Mouse (Mus musculus) cerebellum, adult 9-11 months (tissue): ENCODE measurements around the gene Ppm1b.

Source experiments
- DNase-seq: peaks from one replicate; pipeline ENCODE4 v3.0.0; 2022

Ppm1b gene

DNA sequence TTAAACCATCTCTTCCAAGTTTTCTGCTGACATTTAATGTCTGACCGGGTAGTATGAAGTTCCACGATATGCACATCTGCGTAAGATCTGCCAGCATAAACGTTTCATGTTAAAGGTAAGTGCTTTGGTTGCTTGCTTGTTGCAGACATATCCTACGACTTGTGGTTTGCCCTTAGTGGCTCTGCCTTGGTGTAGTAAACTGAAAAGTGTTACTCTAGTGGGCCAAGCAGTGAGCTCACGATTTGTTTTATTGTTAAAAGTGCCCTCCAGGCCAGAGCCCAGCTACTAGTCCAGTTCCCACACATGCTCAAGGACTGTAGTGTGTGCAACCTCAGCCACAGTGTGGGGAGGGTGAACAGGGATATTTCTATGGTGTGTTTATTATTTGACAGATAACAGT is 69.9 kb downstream of the Ppm1b start:
- DNase-seq, result no peak

DNA sequence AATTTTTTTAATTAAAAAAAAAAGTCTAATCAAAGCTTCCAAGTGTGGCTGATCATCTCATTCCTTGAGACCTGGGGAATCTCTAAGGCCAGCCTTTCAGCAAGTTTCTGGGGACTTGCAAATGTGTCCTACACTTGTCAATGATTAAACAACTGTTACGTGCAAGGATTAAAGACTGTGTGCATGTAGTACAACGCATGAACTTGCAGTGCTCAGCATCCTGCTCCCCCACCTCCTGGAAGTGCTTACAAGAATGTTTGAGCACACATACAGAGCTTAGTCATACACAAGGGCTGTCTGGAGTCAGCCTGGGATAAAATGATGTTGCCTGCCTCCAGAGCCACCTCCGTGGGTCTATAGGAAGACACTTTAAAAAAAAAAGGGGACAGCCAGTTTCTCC is 70.7 kb downstream of the Ppm1b start:
- DNase-seq, result no peak

DNA sequence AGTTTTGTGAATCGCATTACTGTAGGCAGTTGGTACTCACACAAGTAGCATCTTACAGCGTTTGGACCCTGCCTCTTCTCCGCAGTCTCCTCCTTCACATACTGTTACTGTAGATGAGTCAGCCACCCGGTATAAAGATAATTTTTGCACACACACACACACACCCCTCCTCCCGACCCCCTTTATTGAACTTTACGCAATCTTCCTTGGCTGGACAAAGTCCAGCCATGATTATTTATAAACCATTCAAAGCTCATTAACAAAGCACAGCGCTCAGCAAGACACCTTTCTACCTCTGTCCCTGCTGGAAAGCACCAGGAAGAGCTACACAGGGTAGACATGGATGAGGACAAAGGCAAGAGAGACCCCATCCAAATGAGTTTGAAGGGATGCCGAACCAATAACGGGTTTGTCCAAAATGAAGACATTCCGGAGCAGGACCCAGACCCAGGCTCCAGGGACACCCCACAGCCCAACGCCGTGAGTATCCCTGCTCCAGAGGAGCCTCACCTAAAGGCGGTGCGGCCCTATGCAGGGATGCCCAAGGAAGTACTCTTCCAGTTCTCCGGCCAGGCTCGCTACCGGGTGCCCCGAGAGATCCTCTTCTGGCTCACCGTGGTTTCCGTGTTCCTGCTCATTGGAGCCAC is 71.7 kb downstream of the Ppm1b start, which contains the start of gene Slc3a1:
Slc3a1 (plus strand) TSS at position 284 of the 647 bp plus-strand sequence.
- no peak for DNase-seq

DNA sequence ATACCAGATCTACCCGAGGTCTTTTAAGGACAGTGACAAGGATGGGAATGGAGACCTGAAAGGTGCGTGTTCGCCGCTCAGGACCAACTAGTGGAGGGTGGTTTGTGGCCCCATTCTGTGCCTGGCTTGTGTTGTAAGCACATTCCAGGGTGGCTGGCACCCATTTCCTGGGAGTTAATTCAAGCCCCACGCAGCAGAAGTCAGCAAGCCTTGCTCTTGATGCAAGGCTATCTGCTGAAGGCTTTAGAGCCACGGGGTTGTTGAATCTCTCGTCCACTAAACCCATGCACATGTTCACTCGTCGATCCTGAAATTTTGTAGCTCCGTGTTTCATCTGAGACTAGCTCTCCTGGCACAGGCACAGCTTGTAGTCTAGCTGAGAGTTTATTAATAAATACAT is 72.3 kb downstream of the Ppm1b start:
- DNase-seq, result no peak

DNA sequence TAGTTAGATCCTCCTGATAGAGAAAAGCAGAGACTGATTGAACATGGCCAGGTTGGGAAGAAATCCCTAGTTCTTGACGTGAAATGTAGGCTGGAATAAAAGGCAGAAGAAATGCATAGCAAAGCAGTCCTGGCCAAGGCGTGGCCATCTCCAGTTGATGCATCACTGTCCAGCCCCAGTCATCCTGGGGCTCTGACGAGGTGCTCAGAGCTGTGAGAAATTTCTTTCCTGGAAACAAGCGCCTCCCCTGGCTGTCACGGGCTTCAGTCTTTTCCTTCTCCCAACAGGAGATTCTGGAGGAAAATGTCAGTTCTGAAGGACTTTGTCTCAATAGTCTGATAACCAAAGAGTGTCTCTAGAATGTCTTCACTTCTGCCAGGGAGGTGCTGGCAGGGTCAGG is 74.1 kb downstream of the Ppm1b start:
- DNase-seq, result no peak

DNA sequence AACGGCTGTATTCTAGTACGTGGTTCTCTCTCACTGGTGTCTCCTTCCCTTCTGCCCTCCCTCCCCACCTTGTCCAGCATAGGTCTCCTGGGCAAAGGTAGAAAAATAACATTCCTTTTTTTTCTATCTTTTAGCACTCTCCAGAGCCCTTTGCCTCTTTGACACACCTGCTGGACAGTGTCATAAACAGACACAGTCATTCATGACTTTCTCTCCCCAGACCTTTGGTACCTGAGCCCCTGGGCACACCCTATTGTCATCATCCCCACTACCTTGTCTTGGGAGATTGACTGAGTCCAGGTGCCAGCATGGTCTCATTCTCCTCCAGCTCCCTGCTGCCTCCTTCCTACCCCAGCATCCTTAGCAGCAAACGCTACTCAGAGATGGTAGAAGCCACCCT is 76.5 kb downstream of the Ppm1b start:
- no peak for DNase-seq

DNA sequence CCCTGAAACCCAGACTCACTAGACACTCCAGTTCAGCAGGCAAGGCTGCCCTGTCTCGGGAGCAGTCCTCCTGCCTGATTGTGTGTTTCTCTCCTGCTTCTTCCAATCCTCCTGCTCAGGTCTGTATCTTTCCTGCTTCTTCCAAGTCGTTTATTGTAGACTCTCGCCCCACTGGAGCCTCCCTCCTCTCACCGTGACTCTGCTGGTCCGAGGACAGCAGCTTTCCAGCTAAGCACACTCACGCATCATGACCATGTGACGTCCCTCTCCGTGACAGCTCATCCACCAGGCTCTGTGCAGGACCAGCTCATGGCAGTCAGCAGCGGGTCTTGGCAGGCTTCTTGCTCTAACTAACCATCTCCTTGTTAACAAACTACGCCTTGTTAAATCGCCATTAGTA is 77.5 kb downstream of the Ppm1b start:
- DNase-seq, result peak; percentile 28

DNA sequence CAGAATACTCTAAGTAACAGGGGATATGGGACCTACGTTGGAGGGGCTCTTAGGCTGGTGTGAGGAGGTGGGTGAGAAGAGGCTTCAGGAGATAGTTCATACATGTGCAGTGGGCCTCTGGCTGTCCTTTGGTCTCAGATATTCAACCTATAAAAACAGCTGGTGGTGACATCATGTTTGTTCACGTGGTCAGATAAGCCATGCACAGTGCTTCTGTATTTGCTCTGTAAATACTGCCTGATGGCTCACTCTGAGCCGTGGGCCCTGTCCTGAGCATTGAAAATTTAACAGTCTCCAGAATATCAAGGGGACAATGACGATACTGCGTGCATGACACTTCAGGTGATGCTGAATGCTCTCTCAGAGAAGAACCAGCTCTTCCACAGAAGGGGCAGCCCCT is 81.3 kb downstream of the Ppm1b start:
- DNase-seq, result no peak

DNA sequence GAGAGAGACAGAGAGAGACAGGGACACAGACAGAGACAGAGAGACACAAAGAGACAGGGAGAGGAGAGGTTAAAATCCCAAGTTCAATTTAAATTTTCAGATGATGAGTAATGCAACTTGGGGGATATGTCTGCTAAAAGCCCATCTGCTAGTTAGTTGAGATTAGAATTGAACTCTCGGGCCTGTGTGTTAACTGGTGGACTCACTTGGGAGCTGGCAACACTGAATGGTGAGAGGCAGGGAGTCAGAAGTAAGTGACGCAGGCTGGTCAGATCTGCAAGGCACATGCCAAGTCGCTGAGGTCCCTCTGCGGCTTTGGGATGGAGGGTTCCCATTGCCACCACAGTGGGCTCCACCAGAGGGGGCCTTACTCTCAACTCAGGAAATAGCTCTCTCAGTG is 81.8 kb downstream of the Ppm1b start:
- DNase-seq, result no peak

DNA sequence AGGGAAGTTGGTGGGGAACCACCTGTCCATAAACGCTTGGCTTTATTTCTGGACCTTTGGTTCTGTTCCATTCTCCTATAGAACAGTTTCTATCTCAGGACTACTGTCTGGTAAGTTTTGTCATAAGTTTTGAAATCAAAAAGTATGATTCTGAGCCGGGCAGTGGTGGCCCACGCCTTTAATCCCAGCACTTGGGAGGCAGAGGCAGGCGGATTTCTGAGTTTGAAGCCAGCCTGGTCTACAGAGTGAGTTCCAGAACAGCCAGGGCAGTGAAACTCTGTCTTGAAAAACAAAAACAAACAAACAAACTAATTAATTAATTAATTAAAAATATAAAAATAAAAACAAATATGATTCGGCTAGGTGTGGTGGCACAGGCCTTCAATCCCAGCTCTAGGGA is 82.2 kb downstream of the Ppm1b start:
- DNase-seq, result no peak

DNA sequence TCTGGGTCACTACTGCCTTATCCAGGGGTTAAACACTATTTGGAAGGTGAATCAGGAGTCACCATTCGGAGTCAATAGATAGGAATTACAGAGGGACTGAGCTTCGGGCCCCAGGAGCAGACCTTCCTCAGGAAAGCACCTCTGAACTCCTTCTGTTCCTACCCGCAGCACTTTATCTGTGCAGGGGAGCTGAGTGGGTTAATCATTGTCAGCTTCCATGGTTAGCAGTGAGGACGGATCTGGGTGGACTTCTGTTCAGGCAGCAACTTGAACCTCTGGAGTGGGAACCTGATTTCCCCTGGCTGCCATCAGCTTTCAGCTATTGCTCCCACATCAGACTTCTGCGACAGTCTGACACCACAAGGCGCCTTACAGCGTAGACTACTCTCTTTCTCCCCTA is 84.4 kb downstream of the Ppm1b start:
- DNase-seq, result no peak

DNA sequence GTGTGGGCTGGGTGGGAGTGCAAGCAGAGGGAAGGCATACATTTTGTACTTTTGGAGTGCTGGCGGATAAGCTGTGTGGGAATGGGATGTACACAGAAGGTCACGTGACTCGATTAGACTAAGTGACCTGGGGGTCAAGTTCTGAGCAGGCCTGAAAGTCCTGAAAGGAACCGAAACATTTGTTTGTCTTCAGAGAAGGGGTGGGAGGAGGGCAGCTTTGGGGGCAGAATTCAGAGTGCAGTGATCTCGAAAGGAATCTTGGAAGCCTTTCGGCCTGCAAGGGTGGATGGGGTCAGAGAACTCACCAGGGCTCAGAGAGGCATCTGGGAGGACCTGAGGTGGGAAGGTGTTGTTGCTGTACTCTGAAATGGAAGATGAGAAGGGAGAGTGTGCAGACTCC is 85.9 kb downstream of the Ppm1b start:
- DNase-seq, result no peak

DNA sequence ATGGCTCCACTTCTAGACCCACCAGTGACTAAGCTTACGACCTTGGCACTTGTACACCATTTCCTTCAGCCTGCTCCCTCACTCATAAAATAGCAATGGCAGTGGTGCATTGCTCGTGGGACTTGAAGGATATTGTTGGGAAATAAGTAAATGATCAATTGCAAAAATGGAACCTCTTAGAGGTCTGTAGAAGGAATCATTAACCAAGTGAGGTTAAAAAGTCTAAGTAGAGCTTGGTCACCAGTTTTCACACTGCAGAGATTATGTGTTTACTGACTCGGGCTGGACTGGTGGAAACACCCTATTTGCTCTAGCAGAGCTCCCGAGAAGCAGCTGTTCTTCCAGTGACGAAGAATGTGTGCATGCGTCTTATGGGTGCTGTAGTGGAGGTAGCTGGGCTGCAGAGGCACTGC is 86.9 kb downstream of the Ppm1b start:
- no peak for DNase-seq

DNA sequence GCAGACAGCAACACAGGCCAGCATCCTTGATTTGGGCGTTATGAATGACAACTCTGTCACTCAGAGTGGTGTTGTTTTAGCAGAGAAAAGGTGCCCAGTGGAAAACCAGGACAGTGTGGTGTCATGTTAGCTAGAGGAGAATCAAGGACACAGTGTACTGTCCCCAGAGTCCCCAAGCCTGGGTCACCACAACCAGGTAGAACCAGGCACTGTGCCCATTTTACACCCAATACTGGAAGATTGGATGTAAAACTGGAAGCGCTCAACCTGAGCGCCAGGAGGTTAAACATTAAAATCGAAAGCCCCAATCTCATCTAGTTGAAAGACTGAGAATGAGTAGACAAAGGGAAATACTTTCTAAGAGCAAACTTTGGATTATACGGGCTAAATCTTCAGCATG is 87.9 kb downstream of the Ppm1b start:
- DNase-seq, result no peak

DNA sequence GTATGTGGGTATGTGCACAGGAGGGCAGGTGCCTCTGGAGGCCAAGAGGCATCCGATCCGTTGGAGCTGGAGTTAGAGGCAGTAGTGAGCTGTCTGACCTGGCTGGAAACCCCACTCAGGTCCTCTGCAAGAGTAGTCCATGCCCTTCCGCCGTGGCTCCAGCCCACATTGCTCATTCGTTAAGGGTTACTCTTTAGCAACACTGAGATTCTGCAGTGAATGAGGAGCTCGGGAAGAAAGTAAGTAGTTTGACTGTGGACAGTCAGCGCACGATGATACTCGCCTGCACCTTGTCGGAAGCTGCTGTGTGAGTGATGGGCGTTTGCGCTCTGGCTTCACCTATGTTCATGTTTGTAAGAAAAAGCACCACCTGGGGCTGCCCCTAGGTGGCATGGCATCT is 88.6 kb downstream of the Ppm1b start:
- DNase-seq, result no peak

DNA sequence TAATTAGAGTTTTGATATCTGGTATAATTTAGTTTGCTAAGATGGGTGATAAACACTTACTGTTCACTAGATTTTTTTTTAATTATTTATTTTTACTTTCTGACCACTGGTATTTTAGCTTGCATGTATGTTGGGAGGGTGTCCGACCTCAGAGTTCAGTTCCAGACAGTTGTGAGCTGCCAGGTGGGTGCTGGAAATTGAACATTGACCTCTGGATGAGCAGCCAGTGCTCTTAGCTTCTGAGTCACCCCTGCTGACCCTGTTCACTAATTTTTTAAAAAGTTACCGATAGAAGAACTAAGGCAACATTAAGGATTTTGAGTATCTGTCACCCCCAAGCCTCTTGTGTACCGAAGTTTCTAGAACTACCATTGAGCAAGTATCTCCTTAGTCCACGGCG is 91.8 kb downstream of the Ppm1b start:
- DNase-seq, result no peak

DNA sequence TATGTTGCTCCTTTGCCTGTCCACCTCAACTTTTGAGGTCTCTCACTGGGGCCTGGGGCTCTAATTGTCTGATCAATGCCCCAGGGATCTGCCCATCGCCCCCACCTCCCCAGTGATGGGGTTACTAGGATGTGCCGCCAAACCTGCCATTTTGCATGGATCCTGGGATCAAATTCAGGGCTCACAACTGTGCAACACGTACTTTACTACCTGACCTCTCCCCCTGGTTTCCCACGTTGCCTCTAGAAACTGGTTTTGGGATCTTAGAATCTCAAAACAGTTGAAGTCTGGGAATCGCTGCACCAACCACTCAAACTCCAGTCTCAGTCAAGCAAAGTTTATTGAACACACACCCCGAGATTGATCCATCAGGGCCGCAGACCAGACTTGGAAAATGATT is 101.7 kb downstream of the Ppm1b start:
- no peak for DNase-seq

DNA sequence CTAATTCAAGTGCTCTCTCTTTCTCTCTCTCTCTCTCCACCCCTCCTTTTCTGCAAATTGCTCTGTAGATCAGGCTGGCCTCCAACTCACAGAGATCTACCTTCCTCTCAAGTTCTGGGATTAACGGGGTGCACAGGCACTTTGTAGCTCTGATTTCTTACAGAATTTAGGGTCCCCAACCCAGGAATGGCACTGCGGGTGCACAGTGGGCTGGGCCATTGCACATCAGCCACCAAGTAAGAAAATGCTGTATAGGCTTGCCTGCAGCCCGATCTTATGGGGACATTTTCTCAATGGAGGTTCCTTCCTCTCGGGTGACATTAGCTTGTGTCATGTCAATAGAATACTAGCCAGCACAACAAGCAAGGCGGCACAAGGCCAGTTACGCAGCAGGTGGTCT is 102.6 kb downstream of the Ppm1b start:
- DNase-seq, result no peak

DNA sequence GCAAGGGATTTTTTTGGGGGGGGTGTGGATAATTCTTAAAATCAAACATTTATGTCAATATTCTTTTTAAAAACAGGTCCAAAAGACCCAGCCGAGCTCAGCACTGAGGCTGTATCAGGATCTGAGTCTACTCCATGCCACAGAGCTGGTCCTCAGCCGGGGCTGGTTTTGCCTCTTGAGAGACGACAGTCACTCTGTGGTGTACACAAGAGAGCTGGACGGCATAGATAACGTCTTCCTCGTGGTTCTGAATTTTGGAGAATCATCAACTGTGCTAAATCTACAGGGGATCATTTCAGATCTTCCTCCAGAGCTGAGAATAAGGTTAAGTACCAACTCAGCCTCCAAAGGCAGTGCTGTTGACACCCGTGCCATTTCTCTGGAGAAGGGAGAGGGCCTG is 107.0 kb downstream of the Ppm1b start:
- DNase-seq, result no peak

DNA sequence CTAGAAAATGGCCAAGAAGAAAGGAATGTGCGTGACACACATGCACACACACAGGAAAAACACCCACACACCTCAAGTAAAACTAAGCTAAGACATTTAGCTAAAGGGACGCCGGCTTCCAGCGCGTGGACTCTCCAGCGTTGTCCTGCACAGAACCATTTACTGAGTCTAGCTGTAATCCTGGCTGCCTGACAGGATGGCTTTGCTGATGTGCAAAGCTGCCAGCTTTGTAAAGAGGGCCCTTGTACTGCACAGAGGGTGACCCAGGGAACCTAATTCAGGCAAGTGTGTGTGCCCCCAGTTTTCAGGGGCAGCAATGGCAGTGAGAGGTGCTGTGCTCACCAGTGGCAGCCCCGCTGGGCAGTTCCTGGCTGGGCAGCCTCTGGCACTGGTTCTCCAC is 110.8 kb downstream of the Ppm1b start:
- no peak for DNase-seq

DNA sequence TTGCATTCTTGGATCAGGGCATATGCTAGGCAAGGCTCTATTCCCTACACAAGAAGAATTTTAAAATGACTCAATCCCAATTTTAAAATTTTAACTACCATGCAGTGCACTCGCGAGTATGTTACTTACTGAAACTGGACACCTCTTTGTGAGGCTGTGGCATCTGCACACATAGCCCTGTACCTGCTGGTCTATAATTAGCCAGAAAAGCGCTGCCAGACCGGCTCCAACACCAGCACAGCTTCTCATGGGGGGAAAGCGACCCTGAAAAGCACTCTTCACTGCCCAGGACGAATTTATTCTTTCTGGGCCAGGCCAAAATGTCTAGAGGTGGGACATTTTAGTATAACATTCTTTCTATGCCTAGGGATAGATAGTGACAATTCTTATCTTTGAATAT is 114.1 kb downstream of the Ppm1b start:
- no peak for DNase-seq

DNA sequence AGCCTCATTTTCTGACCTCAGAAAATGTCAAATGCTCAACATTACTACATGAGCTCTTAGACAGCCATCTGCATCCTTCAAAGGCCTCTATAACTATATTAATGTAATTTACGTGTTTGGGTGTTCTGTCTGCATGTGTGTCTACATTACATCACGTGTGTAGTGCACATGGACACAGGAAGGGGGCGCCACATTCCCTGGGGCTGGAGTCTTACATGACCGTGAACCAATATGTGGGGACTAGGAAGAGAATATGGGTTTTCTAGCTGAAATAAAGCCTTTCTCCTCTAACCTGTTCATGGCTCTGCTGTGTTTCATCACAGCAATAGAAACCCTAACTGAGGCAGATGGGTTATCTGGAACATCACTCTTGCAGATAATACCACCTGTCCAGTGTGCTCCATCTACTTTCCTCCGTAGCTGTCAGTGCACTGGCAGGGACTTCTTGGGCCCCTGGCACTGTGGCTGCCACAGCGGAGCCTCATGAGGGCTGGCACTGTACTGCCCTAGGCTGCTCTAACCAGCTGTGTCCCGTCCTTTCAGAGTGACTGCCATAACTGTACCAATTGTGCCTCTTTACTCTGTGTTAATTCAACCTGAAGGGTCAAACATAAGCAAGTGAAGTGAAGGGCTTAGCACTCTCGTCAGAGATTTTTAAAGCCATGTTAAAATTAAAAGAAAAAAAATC is 114.7 kb downstream of the Ppm1b start:
- no peak for DNase-seq

DNA sequence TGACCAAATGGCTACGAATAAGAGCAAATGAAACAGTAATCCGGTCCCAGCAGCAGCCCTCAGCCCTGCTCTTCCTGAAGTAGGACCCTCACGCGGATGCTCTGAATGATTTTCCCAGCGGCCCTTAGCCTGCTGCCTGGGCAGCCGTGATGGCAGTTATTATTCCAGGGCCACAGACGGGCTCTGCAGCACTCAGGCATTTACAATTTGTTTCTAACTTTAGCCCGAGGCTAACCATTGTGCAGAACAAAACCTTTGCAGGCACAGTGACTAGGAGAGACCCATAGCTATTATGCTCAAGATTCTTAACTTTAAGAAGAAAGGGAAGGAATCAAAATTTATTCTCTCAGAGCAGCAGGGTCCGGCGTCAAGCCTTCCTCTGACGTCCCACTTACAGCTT is 115.8 kb downstream of the Ppm1b start:
- no peak for DNase-seq

DNA sequence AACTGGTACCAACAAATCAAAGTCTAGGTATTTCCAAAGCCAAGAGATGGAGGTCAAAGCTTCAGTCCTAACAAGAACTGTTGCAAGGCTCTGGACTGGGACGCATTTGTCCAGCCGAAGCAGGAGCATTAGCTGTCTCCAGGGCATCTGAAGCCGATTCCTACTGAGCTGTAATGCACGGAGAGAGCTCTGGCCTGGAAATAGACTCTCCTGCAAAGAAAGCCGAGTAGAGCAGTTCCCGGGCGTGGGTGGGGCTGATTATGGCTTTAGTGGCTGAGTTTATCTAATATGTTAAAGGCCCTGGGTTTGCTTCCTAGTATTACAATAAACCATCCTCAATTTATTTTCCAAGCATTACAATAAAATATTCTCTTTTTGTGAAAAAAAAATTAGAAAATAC is 116.7 kb downstream of the Ppm1b start:
- DNase-seq, result no peak
